Mouse (Mus musculus) neural tube, embryonic 10.5 days (tissue): ENCODE measurements around the gene Rbm17.
"Not testable (repeated sequence)": the region's sequence is repeated elsewhere in the genome, so short reads cannot be mapped to it uniquely, and the experiment has no call there.

Source experiments
- DNase-seq: peaks from one replicate; pipeline ENCODE4 v3.0.0-alpha.2; 2017; ENCODE audit warnings: low spot score; ENCODE audit errors: extremely low spot score

Gene Rbm17

DNA sequence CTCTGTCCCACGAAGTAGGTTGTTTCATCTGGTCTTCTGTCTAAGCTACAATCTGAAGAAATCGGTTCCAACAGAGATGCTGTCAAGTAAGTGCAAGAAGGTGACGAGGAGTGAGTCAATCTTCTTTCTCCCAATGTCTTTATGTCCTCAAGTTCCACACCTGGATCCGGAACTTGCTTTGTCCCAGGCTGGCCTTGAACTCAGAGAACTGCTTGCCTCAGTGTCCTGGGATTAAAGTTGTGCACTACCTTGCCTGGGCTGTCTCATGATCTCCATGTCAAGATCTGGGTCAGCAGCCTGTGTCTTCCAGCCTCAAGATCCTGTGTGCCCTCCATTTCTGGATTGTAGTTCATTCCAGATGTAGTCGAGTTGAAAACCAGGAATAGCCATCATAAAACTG is at the start of gene Rbm17:
TSS of gene Rbm17 (minus strand) at position 101 of the 400 bp plus-strand sequence.
- DNase-seq, result no peak

- no peak for DNase-seq
Observed at GRCm38 (mm10) chr2:11653330-11653729, 49.4 kb upstream of the Rbm17 start.

- no peak for DNase-seq
Observed at GRCm38 (mm10) chr2:11652780-11653179, 48.8 kb upstream of the Rbm17 start.

DNA sequence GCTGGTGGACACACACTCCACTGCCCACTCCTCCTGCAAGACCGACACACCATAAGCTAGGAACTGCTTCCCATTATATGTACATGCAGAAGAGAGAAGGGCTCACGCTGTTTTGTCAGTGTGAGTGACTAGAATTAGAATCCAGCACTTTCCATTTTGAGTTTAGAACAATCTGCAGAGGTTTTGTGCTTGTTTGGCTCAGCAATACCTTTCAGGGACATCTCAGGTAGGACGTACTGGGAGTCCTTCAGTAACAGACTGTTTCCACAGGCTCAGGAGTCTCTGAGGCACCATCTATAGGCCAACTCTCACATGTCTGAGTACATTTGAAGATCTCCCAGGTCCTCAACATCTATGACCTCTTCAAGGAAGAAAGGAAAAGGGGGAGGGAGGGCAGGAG is 48.2 kb upstream of the Rbm17 start:
- no peak for DNase-seq

DNA sequence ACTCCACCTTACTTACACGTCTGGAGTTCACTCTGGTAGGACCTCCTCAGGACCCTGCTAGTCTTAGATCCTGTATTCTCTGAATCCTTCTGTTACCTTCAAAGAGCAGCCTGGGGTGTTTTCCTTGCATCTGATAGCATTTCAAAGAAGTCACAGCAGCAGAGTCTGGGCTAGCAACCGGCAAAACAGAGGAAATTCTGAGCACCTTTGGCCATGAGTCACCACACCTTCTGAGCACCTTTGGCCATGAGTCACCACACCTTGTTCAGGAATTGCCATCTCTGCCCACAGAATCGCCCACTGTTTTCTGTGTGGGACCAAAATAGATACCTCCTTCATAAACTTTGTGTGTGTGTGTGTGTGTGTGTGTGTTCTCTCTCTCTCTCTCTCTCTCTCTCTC is 47.5 kb upstream of the Rbm17 start:
- DNase-seq, result no peak

DNA sequence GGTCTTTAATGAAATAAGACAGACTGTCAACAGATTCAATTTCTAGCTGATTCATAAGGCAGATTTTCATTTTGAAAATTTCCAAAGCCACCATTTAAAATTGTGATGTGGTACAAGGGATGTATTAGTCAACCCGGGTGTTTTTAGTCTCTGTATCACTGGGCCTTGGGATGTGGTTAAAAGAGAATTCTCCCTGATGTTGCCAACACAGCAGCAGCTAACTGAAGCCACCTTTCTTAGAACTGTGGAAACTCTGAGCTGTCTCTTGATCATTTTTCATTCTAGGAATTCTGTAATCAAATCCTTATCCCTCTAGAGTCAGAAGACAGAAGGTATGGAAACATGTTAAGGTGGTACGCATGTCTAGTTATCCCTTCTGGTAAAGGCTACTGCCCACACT is 41.3 kb upstream of the Rbm17 start:
- no peak for DNase-seq

- DNase-seq, result no peak
Observed at GRCm38 (mm10) chr2:11644057-11644456, 40.1 kb upstream of the Rbm17 start.

DNA sequence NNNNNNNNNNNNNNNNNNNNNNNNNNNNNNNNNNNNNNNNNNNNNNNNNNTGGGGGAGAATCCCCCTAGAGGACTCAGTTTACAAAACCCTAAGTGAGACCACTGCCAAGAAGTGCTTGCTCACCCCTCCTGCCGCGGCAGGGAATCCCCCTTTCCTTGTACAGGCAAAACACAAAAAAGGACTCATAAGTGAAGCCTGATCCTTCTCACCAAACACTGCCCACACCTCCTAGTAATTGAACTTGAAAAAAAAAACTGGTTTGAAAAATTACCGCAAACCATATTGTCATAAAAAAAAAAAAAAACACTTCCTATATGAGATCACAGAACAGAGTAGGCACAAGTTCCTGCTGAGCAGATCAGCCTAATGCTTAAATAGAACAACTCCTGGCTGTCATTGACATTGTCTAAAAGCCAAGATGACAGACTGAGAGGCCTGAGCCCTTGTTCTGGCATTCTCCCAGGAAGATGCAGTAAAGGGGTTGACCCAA is 38.5 kb upstream of the Rbm17 start, which contains the start of gene Il2ra:
TSS of gene Il2ra (plus strand) at position 357 of the 491 bp plus-strand sequence.
- DNase-seq, result no peak

DNA sequence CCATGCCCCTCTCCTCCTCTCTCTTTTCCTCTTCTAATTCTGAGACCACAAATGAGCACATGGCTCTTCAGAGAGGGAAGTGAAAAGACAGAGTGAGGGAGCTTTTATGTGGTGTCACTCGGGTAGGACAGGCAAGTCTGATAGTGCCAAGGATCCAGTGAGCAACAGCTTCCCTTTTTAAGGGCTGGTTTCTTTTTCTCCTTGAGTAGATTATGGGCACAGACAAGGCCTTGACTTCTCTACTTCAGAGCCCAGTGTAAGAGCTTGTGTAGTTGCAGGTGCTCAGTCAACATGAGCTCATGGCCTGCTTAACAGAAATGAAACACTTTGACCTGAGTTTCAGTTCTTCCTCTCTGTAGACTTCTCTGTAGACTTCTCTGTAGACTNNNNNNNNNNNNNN is 33.2 kb upstream of the Rbm17 start:
- DNase-seq, result no peak

DNA sequence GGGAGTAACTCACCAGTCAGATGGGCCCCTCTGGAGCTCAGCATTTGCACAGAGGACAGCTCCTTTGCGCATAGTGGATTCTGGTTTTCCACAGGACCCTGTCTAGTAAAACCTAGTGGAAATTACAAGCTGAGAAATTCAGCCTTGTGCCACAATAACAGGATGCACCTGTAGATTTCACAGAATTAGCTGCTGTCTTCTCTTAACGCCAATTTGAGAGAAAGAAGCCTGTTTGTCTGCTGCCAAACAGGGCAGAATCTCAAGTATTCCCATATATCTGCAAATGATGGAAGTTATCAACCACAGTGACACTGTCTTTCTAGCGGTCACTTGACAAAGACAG is 32.2 kb upstream of the Rbm17 start:
- DNase-seq, result no peak

GRCm38 (mm10) chr2:11635471-11636137 is 31.7 kb upstream of the Rbm17 start:
- DNase-seq, result no peak

- no peak for DNase-seq
Observed at GRCm38 (mm10) chr2:11635035-11635434, 31.1 kb upstream of the Rbm17 start.

DNA sequence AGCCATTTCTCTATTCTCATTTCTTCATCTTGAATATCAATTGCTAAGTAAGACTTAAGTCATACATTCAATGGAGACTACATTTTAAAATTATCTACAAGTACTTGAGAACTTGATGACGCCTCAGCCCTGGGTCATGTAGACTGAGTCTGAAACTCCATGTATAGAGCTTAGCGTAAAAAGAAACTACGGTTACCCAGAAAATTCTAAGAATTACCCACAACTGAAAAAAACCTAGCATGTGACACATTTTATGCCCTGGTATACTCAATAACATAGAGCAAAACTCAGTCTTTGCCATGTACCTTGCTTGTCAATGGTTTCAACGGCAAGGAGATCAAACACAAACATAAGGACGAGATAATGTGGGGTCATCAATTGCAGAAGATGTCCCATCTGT is 21.9 kb upstream of the Rbm17 start, which contains the start of gene Gm17490:
TSS of gene Gm17490 (minus strand) at position 375 of the 400 bp plus-strand sequence.
- no peak for DNase-seq

DNA sequence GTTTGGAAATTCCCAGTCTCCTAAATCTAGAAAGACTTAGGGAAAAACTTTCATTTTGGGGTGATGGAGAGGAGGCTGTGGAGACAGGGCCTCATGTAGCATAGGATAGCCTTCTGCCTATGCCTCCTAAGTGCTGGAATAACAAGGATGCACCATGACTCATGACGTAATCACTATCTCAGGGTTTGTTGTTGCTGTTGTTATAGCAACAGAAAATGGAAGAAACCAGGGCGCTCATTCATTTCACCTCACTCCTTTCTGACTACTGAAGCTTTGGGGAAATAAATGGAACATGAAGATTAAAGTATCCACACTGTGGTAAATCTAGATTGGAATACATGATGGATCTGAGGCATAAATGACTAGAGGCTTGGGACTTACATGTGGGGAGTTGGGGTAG is 19.8 kb upstream of the Rbm17 start:
- no peak for DNase-seq

DNA sequence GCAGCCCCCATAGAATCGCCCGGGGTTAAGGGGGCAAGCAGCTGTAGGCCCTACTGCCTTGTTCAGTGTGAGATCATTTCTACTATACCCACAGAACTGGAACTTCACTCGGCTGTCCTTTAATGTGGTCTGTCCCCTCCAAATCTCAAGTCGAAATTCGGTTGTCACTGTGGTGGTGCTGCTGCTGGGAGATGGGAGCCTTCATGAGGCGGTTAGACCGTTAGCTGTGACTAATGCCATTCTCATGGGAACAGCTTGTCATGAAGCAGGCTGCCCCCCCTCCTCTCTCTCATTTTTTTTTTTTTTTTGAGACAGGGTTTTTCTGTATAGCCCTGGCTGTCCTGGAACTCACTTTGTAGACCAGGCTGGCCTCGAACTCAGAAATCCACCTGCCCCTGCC is 19.2 kb upstream of the Rbm17 start:
- DNase-seq, result no peak

DNA sequence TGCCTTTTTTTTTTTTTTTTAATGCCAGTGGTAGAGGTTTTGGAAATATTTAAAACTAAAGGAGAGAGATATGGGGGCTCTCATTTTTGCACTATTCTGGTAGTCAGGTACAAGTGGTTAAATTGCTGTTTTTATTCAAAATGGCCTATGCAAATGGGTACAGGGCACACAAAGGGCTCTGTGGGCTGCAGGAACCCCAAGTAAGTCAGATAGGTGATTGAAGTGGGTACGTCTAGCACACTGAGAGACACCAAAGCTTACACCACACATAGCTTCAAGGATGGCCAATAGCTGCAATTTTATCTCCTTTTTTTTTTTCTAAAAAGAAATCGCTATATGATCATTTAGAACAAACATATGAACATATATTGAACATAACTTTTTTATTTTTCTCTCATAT is 15.6 kb upstream of the Rbm17 start:
- no peak for DNase-seq

GRCm38 (mm10) chr2:11616846-11617245 is 12.9 kb upstream of the Rbm17 start:
- DNase-seq, result no peak

- not testable (repeated sequence) for DNase-seq
Observed at GRCm38 (mm10) chr2:11612939-11613338, 9.0 kb upstream of the Rbm17 start.

DNA sequence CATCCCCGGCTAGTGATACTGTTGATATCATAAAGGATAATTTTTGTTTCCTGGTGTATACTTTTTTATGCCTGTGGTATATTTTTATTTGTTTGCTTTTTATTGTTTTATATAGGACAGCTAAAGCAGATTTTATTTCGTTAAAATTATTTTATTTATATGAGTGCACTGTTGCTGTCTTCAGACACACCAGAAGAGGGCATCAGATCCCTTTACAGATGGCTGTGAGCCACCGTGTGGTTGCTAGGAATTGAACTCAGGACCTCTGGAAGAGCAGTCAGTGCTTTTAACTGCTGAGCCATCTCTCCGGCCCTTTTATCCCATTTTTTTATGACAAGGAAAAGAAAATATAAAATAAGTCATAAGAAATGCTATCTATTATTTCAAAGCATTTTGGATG is 2.8 kb upstream of the Rbm17 start:
- DNase-seq, result not testable (repeated sequence)

DNA sequence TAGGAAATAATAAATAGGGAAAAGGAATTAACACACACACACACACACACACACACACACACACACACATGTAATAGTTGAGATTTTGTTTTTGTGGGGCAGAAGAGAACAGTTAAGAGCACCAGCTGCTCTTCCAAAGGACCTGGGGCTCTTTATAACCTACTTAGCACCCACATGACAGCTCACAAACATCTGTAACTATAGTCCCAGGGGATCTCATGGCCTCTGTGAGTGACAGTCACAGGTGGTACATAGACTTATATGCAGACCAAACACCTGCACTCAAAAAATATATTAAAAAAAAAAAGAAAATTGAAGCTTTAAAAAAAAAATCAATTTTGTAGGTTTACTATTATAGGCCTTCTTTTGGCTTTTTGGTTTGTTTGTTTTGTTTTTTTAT is 958 bp upstream of the Rbm17 start:
- DNase-seq, result no peak

DNA sequence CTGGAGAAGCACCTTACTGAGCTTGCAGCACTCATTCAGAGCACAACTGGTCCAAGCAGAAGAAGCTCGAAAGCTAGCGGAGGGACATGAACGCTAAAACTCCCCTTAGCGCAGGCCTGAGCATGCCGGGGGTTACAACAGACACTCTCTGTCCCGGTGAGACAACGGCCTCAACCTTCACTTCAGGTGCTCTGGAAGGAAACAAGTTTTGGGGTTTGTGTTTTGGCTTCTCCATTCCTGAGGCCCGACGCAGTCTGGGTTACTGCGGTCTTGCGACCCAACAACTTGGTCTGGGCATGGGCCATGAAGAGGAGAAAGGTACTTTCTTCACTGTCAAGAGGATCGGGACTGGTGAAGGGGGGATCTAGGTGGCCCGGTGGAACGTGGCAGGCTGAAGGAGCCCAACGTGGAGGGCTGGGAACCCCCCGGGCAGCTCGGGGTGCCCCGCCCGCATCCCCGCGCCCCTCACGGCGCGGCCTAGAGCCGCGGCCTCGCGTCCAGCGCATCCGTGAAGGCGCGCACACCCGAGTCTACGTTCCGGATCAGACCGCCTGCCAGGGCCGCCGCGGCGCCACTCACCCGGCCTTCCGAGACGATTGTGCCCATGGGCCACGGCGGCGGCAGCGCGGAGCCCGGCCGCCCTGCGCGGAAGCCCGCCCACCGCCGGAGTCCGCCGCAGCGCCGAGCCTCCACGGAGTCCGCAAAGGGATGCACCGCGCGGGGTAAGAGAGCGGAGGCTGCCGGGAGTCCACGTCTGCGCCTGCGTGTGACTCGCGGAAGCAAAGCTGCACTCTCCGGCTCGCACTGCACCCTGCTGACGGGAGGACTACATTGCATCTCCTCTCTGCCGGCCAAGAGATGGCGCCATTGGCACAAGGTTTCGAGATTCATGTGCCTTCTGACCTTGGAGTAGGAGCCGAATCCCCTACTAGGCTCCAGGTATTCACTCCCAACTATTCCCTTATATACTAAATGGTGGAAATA is 1.2 kb downstream of the Rbm17 start:
- peak; percentile 92 for DNase-seq

GRCm38 (mm10) chr2:11601795-11602194 is 2.2 kb downstream of the Rbm17 start:
- no peak for DNase-seq
